ENCODE assay signal across 7 mouse cellular contexts in genomic region chr12:69681566-69682061, GRCm38 (mm10). TPM values are rescaled to one million over a fixed set of nuclear protein-coding genes. Genes with fewer than 3 reads are reported as not detected.
DNase-seq lines count a peak whose midpoint lies in the region; ATAC-seq lines count a peak whose summit lies in the region.

Gene Sos2 (minus strand): TSS chr12:69681852.

- peak; percentile 87 for ATAC-seq in hindbrain, embryonic 16.5 days

- H3K27ac ChIP-seq in hindbrain, embryonic 16.5 days (ENCODE audit: low read depth, low read length): peak within 1 kb of the TSS; percentile 99

- 0% methylated on average over 22 of the region's 85 CpGs for WGBS in hindbrain, embryonic 16.5 days

- peak; percentile 69 for DNase-seq in adrenal gland, adult 18-20 months (ENCODE audit: low spot score in 2 of 2)
- peak; percentile 61 to 76 for DNase-seq in cerebellum, postnatal 36 days
- peak; percentile 16 to 61 for DNase-seq in gastrocnemius, adult 8-10 months (ENCODE audit: low spot score in 2 of 2)
- DNase-seq in left cerebral cortex, adult 18-20 months (ENCODE audit: low spot score in 2 of 2): peak; percentile 53 to 56
- DNase-seq in lung, postnatal 36 days: peak; percentile 68
- peak; percentile 71 for DNase-seq in retina, embryonic 14.5 days (ENCODE audit: low spot score)

- peak within 1 kb of the TSS; percentile 97 for H3K9ac ChIP-seq in hindbrain, embryonic 16.5 days (ENCODE audit: low read depth, low read length)

- H3K9me3 ChIP-seq in hindbrain, embryonic 16.5 days (ENCODE audit: control insufficient read depth, low read length): no peaks in the 10 kb centered on the region

- peak within 1 kb of the TSS; percentile 62 for H3K4me2 ChIP-seq in hindbrain, embryonic 16.5 days (ENCODE audit: low read length)

- H3K4me1 ChIP-seq in hindbrain, embryonic 16.5 days (ENCODE audit: control insufficient read depth, insufficient read depth, low read depth, low read length): peaks cover 15% of the 10 kb centered on the region

- H3K4me3 ChIP-seq in hindbrain, embryonic 16.5 days (ENCODE audit: low read length): peak within 1 kb of the TSS; percentile 84

- H3K36me3 ChIP-seq in hindbrain, embryonic 16.5 days (ENCODE audit: control insufficient read depth, insufficient read depth, low read length): no peaks in the 10 kb centered on the region

- no peaks in the 10 kb centered on the region for H3K27me3 ChIP-seq in hindbrain, embryonic 16.5 days (replicated peaks; ENCODE audit: control insufficient read depth, insufficient read depth, low read length)

RNA-seq across cellular contexts. Expression of gene Sos2, which starts in this region (rescaled TPM):
- 10 to 100 TPM; 33.7 to 40.8 TPM for total RNA-seq in adrenal gland, adult 18-20 months (2021)
- total RNA-seq in gastrocnemius, adult 8-10 months (2022): 10 to 100 TPM; 53.2 to 59.9 (median 55.7) TPM
- 11.1 and 11.3 TPM in 2 replicates for polyA plus RNA-seq in hindbrain, embryonic 16.5 days (2015; fragmentation: Nextera tagmentation; extraction: Ambion mirVana)
- 10 to 100 TPM; 36.3 to 39.6 TPM for total RNA-seq in left cerebral cortex, adult 18-20 months (2021)

Comparison
In these comparisons a context has a peak if more than half of its experiments do, and no peak if none do; other contexts are left out.
1. Peak in every context shown above with its lines: DNase-seq, ATAC-seq, H3K4me3 ChIP-seq and H3K27ac ChIP-seq.